Mouse (Mus musculus) hindbrain, postnatal 0 days (tissue): ENCODE measurements around the gene Haus5. TPM values are rescaled to one million over a fixed set of nuclear protein-coding genes. Genes with fewer than 3 reads are reported as not detected.

Experiments
- ATAC-seq: fragments of 200-750 bp; cut with Nextera tagmentation; 2 replicates; pipeline ENCODE4 v1.8.0; 2017; ENCODE audit warnings: mild to moderate bottlenecking, moderate TSS enrichment, moderate library complexity
- DNase-seq: peaks from one replicate; pipeline ENCODE4 v3.0.0-alpha.2; 2015; ENCODE audit warnings: low spot score
- H3K27ac ChIP-seq: fragments of 300-500 bp; sonication (generic); 2 replicates; pipeline ENCODE4 v1.5.1; 2014; ENCODE audit warnings: mild to moderate bottlenecking
- H3K27me3 ChIP-seq: fragments of 300-500 bp; sonication (generic); 2 replicates; pipeline ENCODE4 v1.6.1; 2014; ENCODE audit warnings: low read length, mixed read lengths; ENCODE audit not compliant: insufficient read depth
- H3K36me3 ChIP-seq: fragments of 300-500 bp; sonication (generic); 2 replicates; pipeline ENCODE4 v1.6.1; 2014; ENCODE audit warnings: low read length, mixed read lengths; ENCODE audit not compliant: insufficient read depth
- H3K4me1 ChIP-seq: fragments of 300-500 bp; sonication (generic); 2 replicates; pipeline ENCODE4 v1.6.1; 2014; ENCODE audit warnings: antibody characterized with exemption, low read length, mixed read lengths; ENCODE audit not compliant: insufficient read depth
- H3K4me2 ChIP-seq: fragments of 300-500 bp; sonication (generic); 2 replicates; pipeline ENCODE4 v1.6.1; 2014; ENCODE audit warnings: low read depth, mild to moderate bottlenecking, low read length, moderate library complexity, mixed read lengths
- H3K4me3 ChIP-seq: fragments of 300-500 bp; sonication (generic); 2 replicates; pipeline ENCODE4 v1.5.1; 2014; ENCODE audit warnings: low read length
- H3K9ac ChIP-seq: fragments of 300-500 bp; sonication (generic); replicated peaks from 2 replicates; pipeline ENCODE4 v1.6.1; 2014; ENCODE audit warnings: mild to moderate bottlenecking, low read length, moderate library complexity, mixed read lengths
- H3K9me3 ChIP-seq: fragments of 300-500 bp; sonication (generic); 2 replicates; pipeline ENCODE4 v1.6.1; 2016; ENCODE audit warnings: low read length, mixed read lengths
- CTCF ChIP-seq: IDR thresholded peaks from 2 replicates; pipeline ENCODE4 v1.5.1; 2016; ENCODE audit warnings: antibody characterized with exemption, control low read depth, low read depth
- WGBS: fragments of 180-500 bp; shearing (Covaris S2); extraction: QIAGEN DNeasy Blood & Tissue Kit; methylation state at CpG from one replicate; pipeline ENCODE4 v1.1.7; 2014; 5-methylcytosine and 5-hydroxymethylcytosine counted together
- polyA plus RNA-seq: library from polyadenylated mRNA; unstranded; fragments of >200 nt; fragmentation: Nextera tagmentation; extraction: Ambion mirVana; gene quantifications from 2 replicates; pipeline ENCODE4 v1.2.1, GENCODE M21; 2015
- total RNA-seq: library from RNA; depleted of rRNA; stranded (reverse); fragments of >200 nt; gene quantifications from 2 replicates; pipeline ENCODE4 v1.2.3, GENCODE M21; 2014; rRNA removed

The Haus5 gene
- total and polyA plus RNA-seq, 2 experiments from 2014 or later, result 19.9 to 22.2 TPM

GRCm38 (mm10) chr7:30604944-30605343, 59.9 kb downstream of the Haus5 start:
- H3K4me2 ChIP-seq, result no peak overlapping the region
- H3K27me3 ChIP-seq, result no peaks in the 10 kb centered on the region
- H3K4me1 ChIP-seq, result no peaks in the 10 kb centered on the region
- H3K36me3 ChIP-seq, result no peaks in the 10 kb centered on the region
- WGBS, result 90% methylated on average over 8 of the region's 8 CpGs
- H3K27ac ChIP-seq, result no peak overlapping the region
- H3K9ac ChIP-seq, result no peak overlapping the region
- DNase-seq (no peak), ATAC-seq (no peak)
- TF ChIP-seq CTCF, result no peak
- no peaks in the 10 kb centered on the region for H3K9me3 ChIP-seq
- no peak overlapping the region for H3K4me3 ChIP-seq

GRCm38 (mm10) chr7:30604424-30604823, 60.4 kb downstream of the Haus5 start:
- WGBS, result 66% methylated on average over 8 of the region's 8 CpGs
- Histone ChIP-seq H3K9ac (no peak overlapping the region), H3K4me3 (no peak overlapping the region), H3K9me3 (no peaks in the 10 kb centered on the region), H3K36me3 (no peaks in the 10 kb centered on the region), H3K4me1 (no peaks in the 10 kb centered on the region; the same call in 1 of the 2 replicates), H3K4me2 (no peak overlapping the region), H3K27ac (no peak overlapping the region), H3K27me3 (no peaks in the 10 kb centered on the region)
- no peak for DNase-seq
- TF ChIP-seq CTCF, result no peak
- no peak for ATAC-seq

Other genes starting within 250 kb of the Haus5 start
Only the 30 nearest of the 33 such genes appear.
- gene Aplp1, start 219.5 kb downstream of the Haus5 start, total RNA-seq, result 840 and 852 TPM in 2 replicates
- 617 and 682 TPM in 2 replicates for gene Aplp1, start 219.5 kb downstream of the Haus5 start, polyA plus RNA-seq
- gene Kirrel2, start 207.3 kb downstream of the Haus5 start, total RNA-seq, result 10.7 and 14.7 TPM in 2 replicates
- gene Kirrel2, start 207.3 kb downstream of the Haus5 start, polyA plus RNA-seq, result 4.4 and 5.8 TPM in 2 replicates
- 2.3 and 2.4 TPM in 2 replicates for gene Nphs1, start 206.7 kb downstream of the Haus5 start, total RNA-seq
- 0.50 and 1.0 TPM in 2 replicates for gene Nphs1, start 206.7 kb downstream of the Haus5 start, polyA plus RNA-seq
- gene Prodh2, start 171.4 kb downstream of the Haus5 start, total RNA-seq, result not detected in 2 replicates
- gene Prodh2, start 171.4 kb downstream of the Haus5 start, polyA plus RNA-seq, result 0.24 TPM in 1 of 2 replicates, not detected in the other
- gene Arhgap33, start 129.9 kb downstream of the Haus5 start, total RNA-seq, result 55.7 and 59.7 TPM in 2 replicates
- gene Arhgap33, start 129.9 kb downstream of the Haus5 start, polyA plus RNA-seq, result 64.8 and 73.1 TPM in 2 replicates
- gene Hspb6, start 112.8 kb downstream of the Haus5 start, total RNA-seq, result 5.6 and 6.4 TPM in 2 replicates
- 15.8 and 16.3 TPM in 2 replicates for gene Hspb6, start 112.8 kb downstream of the Haus5 start, polyA plus RNA-seq
- 13.1 and 14.0 TPM in 2 replicates for gene Proser3, start 112.7 kb downstream of the Haus5 start, total RNA-seq
- gene Proser3, start 112.7 kb downstream of the Haus5 start, polyA plus RNA-seq, result 3.0 and 3.1 TPM in 2 replicates
- gene Lin37, start 105.2 kb downstream of the Haus5 start, total RNA-seq, result 14.3 and 21.0 TPM in 2 replicates
- gene Lin37, start 105.2 kb downstream of the Haus5 start, polyA plus RNA-seq, result 45.0 and 48.0 TPM in 2 replicates
- gene U2af1l4, start 101.7 kb downstream of the Haus5 start, total RNA-seq, result 41.7 and 53.4 TPM in 2 replicates
- 103 and 104 TPM in 2 replicates for gene U2af1l4, start 101.7 kb downstream of the Haus5 start, polyA plus RNA-seq
- gene Gm49396, start 101.7 kb downstream of the Haus5 start, total RNA-seq, result 2.9 and 3.7 TPM in 2 replicates
- 6.4 and 7.0 TPM in 2 replicates for gene Gm49396, start 101.7 kb downstream of the Haus5 start, polyA plus RNA-seq
- 72.0 and 90.4 TPM in 2 replicates for gene Psenen, start 101.4 kb downstream of the Haus5 start, total RNA-seq
- 154 and 155 TPM in 2 replicates for gene Psenen, start 101.4 kb downstream of the Haus5 start, polyA plus RNA-seq
- gene Igflr1, start 99.6 kb downstream of the Haus5 start, total RNA-seq, result 5.6 TPM in 1 of 2 replicates, not detected in the other
- 2.6 and 3.4 TPM in 2 replicates for gene Igflr1, start 99.6 kb downstream of the Haus5 start, polyA plus RNA-seq
- 27.1 and 36.7 TPM in 2 replicates for gene Kmt2b, start 76.3 kb downstream of the Haus5 start, total RNA-seq
- gene Kmt2b, start 76.3 kb downstream of the Haus5 start, polyA plus RNA-seq, result 6.7 and 7.1 TPM in 2 replicates
- not detected in 2 replicates for gene Zbtb32, start 66.1 kb downstream of the Haus5 start, total RNA-seq
- 0.18 and 0.23 TPM in 2 replicates for gene Zbtb32, start 66.1 kb downstream of the Haus5 start, polyA plus RNA-seq
- 0.14 and 0.99 TPM in 2 replicates for gene Upk1a, start 52.1 kb downstream of the Haus5 start, total RNA-seq
- gene Upk1a, start 52.1 kb downstream of the Haus5 start, polyA plus RNA-seq, result 0.62 and 0.99 TPM in 2 replicates
- gene Cox6b1, start 38.8 kb downstream of the Haus5 start, total RNA-seq, result 352 and 389 TPM in 2 replicates
- gene Cox6b1, start 38.8 kb downstream of the Haus5 start, polyA plus RNA-seq, result 1,552 and 1,572 TPM in 2 replicates
- gene Etv2, start 29.1 kb downstream of the Haus5 start, total RNA-seq, result not detected in 2 replicates
- not detected in 2 replicates for gene Etv2, start 29.1 kb downstream of the Haus5 start, polyA plus RNA-seq
- gene Rbm42, start 14.7 kb downstream of the Haus5 start, total RNA-seq, result 162 and 169 TPM in 2 replicates
- 116 and 118 TPM in 2 replicates for gene Rbm42, start 14.7 kb downstream of the Haus5 start, polyA plus RNA-seq
- gene Pmis2, start 6.6 kb upstream of the Haus5 start, total RNA-seq, result not detected in 2 replicates
- gene Pmis2, start 6.6 kb upstream of the Haus5 start, polyA plus RNA-seq, result not detected in 2 replicates
- gene 2200002J24Rik, start 33.9 kb upstream of the Haus5 start, total RNA-seq, result not detected in 2 replicates
- 0.55 TPM in 1 of 2 replicates, not detected in the other for gene 2200002J24Rik, start 33.9 kb upstream of the Haus5 start, polyA plus RNA-seq
- gene Atp4a, start 47.2 kb upstream of the Haus5 start, total RNA-seq, result 2.0 and 5.3 TPM in 2 replicates
- 4.2 and 6.0 TPM in 2 replicates for gene Atp4a, start 47.2 kb upstream of the Haus5 start, polyA plus RNA-seq
- 195 and 238 TPM in 2 replicates for gene Tmem147, start 64.5 kb upstream of the Haus5 start, total RNA-seq
- gene Tmem147, start 64.5 kb upstream of the Haus5 start, polyA plus RNA-seq, result 338 and 342 TPM in 2 replicates
- not detected in 2 replicates for gene Gapdhs, start 78.7 kb upstream of the Haus5 start, total RNA-seq
- gene Gapdhs, start 78.7 kb upstream of the Haus5 start, polyA plus RNA-seq, result 0.32 and 0.69 TPM in 2 replicates
- gene Sbsn, start 86.5 kb upstream of the Haus5 start, total RNA-seq, result 0.84 and 4.2 TPM in 2 replicates
- gene Sbsn, start 86.5 kb upstream of the Haus5 start, polyA plus RNA-seq, result 2.9 and 3.0 TPM in 2 replicates
- gene Dmkn, start 98.8 kb upstream of the Haus5 start, total RNA-seq, result 1.4 and 2.1 TPM in 2 replicates
- 3.9 and 5.8 TPM in 2 replicates for gene Dmkn, start 98.8 kb upstream of the Haus5 start, polyA plus RNA-seq
- gene Krtdap, start 122.9 kb upstream of the Haus5 start, total RNA-seq, result not detected in 2 replicates
- 0.66 and 1.8 TPM in 2 replicates for gene Krtdap, start 122.9 kb upstream of the Haus5 start, polyA plus RNA-seq
- 0.16 TPM in 1 of 2 replicates, not detected in the other for gene Ffar2, start 158.8 kb upstream of the Haus5 start, total RNA-seq
- 0.19 and 0.23 TPM in 2 replicates for gene Ffar2, start 158.8 kb upstream of the Haus5 start, polyA plus RNA-seq
- 0.05 TPM in 1 of 2 replicates, not detected in the other for gene Ffar3, start 191.2 kb upstream of the Haus5 start, total RNA-seq
- 0.09 TPM in 1 of 2 replicates, not detected in the other for gene Ffar3, start 191.2 kb upstream of the Haus5 start, polyA plus RNA-seq
- not detected in 2 replicates for gene Ffar1, start 196.6 kb upstream of the Haus5 start, total RNA-seq
- gene Ffar1, start 196.6 kb upstream of the Haus5 start, polyA plus RNA-seq, result not detected in 2 replicates
- 0.07 and 3.2 TPM in 2 replicates for gene Cd22, start 215.3 kb upstream of the Haus5 start, total RNA-seq
- gene Cd22, start 215.3 kb upstream of the Haus5 start, polyA plus RNA-seq, result 0.09 and 0.20 TPM in 2 replicates